Mouse (Mus musculus): ENCODE results near the gene 4930447C04Rik. TPM values are rescaled to one million over a fixed set of nuclear protein-coding genes. Genes with fewer than 3 reads are reported as not detected.
A peak's percentile ranks its signal among the peaks of the same experiment; 100 is the strongest.

4930447C04Rik gene
- polyA plus RNA-seq, 1 experiment: 91.6 TPM

- Histone ChIP-seq H3K27ac (ENCODE audit: insufficient read depth, low read length) (no peak overlapping the region), H3K9me3 (replicated peaks; ENCODE audit: control insufficient read depth, insufficient read depth, low read length, poor library complexity, severe bottlenecking) (no peaks in the 10 kb centered on the region), H3K36me3 (ENCODE audit: control insufficient read depth, insufficient read depth, low read length, poor library complexity, severe bottlenecking) (no peaks in the 10 kb centered on the region), H3K9ac (ENCODE audit: low read depth, poor library complexity, severe bottlenecking) (no peak overlapping the region), H3K4me3 (ENCODE audit: low read depth, low read length) (0 out of 2 replicates have a peak overlapping the region, but pooled peaks have one; percentile 7), H3K27me3 (ENCODE audit: control insufficient read depth, insufficient read depth, low read length, poor library complexity, severe bottlenecking) (peaks cover 37% of the 10 kb centered on the region), H3K4me1 (ENCODE audit: control insufficient read depth, insufficient read depth, low read length) (no peaks in the 10 kb centered on the region)
- TF ChIP-seq POLR2A (IDR thresholded peaks at IDR 0.05; ENCODE audit: insufficient read depth, low read length) (no peak), EP300 (IDR thresholded peaks at IDR 0.05; ENCODE audit: insufficient read depth, low read depth, low read length) (no peak), CTCF (IDR thresholded peaks at IDR 0.05; ENCODE audit: low read depth, low read length) (no peak)
These were observed 951 bp upstream of the 4930447C04Rik start for GRCm38 (mm10) chr12:72941398-72942051.

GRCm38 (mm10) chr12:72940822-72941397 lies 336 bp upstream of the 4930447C04Rik start:
- TF ChIP-seq POLR2A (IDR thresholded peaks at IDR 0.05; ENCODE audit: insufficient read depth, low read length) (no peak), CTCF (IDR thresholded peaks at IDR 0.05; ENCODE audit: low read depth, low read length) (no peak), EP300 (IDR thresholded peaks at IDR 0.05; ENCODE audit: insufficient read depth, low read depth, low read length) (no peak)
- H3K9ac ChIP-seq (ENCODE audit: low read depth, poor library complexity, severe bottlenecking): no peak overlapping the region
- H3K27ac ChIP-seq (ENCODE audit: insufficient read depth, low read length): no peak overlapping the region

GRCm38 (mm10) chr12:72939616-72940015 lies 958 bp downstream of the 4930447C04Rik start, which contains the start of gene Six6:
Six6 (plus strand) TSS chr12:72939892.
- no peaks in the 10 kb centered on the region for H3K9me3 ChIP-seq (replicated peaks; ENCODE audit: control insufficient read depth, insufficient read depth, low read length, poor library complexity, severe bottlenecking)
- no peaks in the 10 kb centered on the region for H3K36me3 ChIP-seq (ENCODE audit: control insufficient read depth, insufficient read depth, low read length, poor library complexity, severe bottlenecking)
- peak within 1 kb of the TSS; percentile 49 for H3K4me3 ChIP-seq (ENCODE audit: low read depth, low read length)
- H3K27ac ChIP-seq (ENCODE audit: insufficient read depth, low read length): no peak within 1 kb of the TSS
- H3K4me1 ChIP-seq (ENCODE audit: control insufficient read depth, insufficient read depth, low read length): no peaks in the 10 kb centered on the region
- TF ChIP-seq CTCF (IDR thresholded peaks at IDR 0.05; ENCODE audit: low read depth, low read length) (no peak), POLR2A (IDR thresholded peaks at IDR 0.05; ENCODE audit: insufficient read depth, low read length) (no peak), EP300 (IDR thresholded peaks at IDR 0.05; ENCODE audit: insufficient read depth, low read depth, low read length) (no peak)
- 0 out of 2 replicates have a peak within 1 kb of the TSS, but pooled peaks have one; percentile 11 for H3K9ac ChIP-seq (ENCODE audit: low read depth, poor library complexity, severe bottlenecking)
- peaks cover 34% of the 10 kb centered on the region for H3K27me3 ChIP-seq (ENCODE audit: control insufficient read depth, insufficient read depth, low read length, poor library complexity, severe bottlenecking)

More at GRCm38 (mm10) chr12:72940822-72941397, 336 bp upstream of the 4930447C04Rik start:
- Histone ChIP-seq H3K9me3 (replicated peaks; ENCODE audit: control insufficient read depth, insufficient read depth, low read length, poor library complexity, severe bottlenecking) (no peaks in the 10 kb centered on the region), H3K27me3 (ENCODE audit: control insufficient read depth, insufficient read depth, low read length, poor library complexity, severe bottlenecking) (peaks cover 36% of the 10 kb centered on the region), H3K4me1 (ENCODE audit: control insufficient read depth, insufficient read depth, low read length) (no peaks in the 10 kb centered on the region), H3K4me3 (ENCODE audit: low read depth, low read length) (0 out of 2 replicates have a peak overlapping the region, but pooled peaks have one; percentile 7), H3K36me3 (ENCODE audit: control insufficient read depth, insufficient read depth, low read length, poor library complexity, severe bottlenecking) (no peaks in the 10 kb centered on the region)

GRCm38 (mm10) chr12:72938600-72939490 lies 1.7 kb downstream of the 4930447C04Rik start:
- Histone ChIP-seq H3K4me3 (ENCODE audit: low read depth, low read length) (peak overlapping the region; percentile 9), H3K36me3 (ENCODE audit: control insufficient read depth, insufficient read depth, low read length, poor library complexity, severe bottlenecking) (no peaks in the 10 kb centered on the region), H3K27me3 (ENCODE audit: control insufficient read depth, insufficient read depth, low read length, poor library complexity, severe bottlenecking) (peaks cover 32% of the 10 kb centered on the region), H3K27ac (ENCODE audit: insufficient read depth, low read length) (no peak overlapping the region), H3K4me1 (ENCODE audit: control insufficient read depth, insufficient read depth, low read length) (no peaks in the 10 kb centered on the region), H3K9ac (ENCODE audit: low read depth, poor library complexity, severe bottlenecking) (no peak overlapping the region), H3K9me3 (replicated peaks; ENCODE audit: control insufficient read depth, insufficient read depth, low read length, poor library complexity, severe bottlenecking) (no peaks in the 10 kb centered on the region)
- no peak for TF ChIP-seq POLR2A (IDR thresholded peaks at IDR 0.05; ENCODE audit: insufficient read depth, low read length)
- no peak for TF ChIP-seq CTCF (IDR thresholded peaks at IDR 0.05; ENCODE audit: low read depth, low read length)
- TF ChIP-seq EP300 (IDR thresholded peaks at IDR 0.05; ENCODE audit: insufficient read depth, low read depth, low read length): no peak

GRCm38 (mm10) chr12:72938176-72938575 lies 2.4 kb downstream of the 4930447C04Rik start:
- no peak overlapping the region for H3K9ac ChIP-seq (ENCODE audit: low read depth, poor library complexity, severe bottlenecking)
- no peaks in the 10 kb centered on the region for H3K4me1 ChIP-seq (ENCODE audit: control insufficient read depth, insufficient read depth, low read length)
- H3K27me3 ChIP-seq (ENCODE audit: control insufficient read depth, insufficient read depth, low read length, poor library complexity, severe bottlenecking): peaks cover 30% of the 10 kb centered on the region
- no peak for TF ChIP-seq CTCF (IDR thresholded peaks at IDR 0.05; ENCODE audit: low read depth, low read length)
- no peak for TF ChIP-seq EP300 (IDR thresholded peaks at IDR 0.05; ENCODE audit: insufficient read depth, low read depth, low read length)
- no peak for TF ChIP-seq POLR2A (IDR thresholded peaks at IDR 0.05; ENCODE audit: insufficient read depth, low read length)
- no peaks in the 10 kb centered on the region for H3K36me3 ChIP-seq (ENCODE audit: control insufficient read depth, insufficient read depth, low read length, poor library complexity, severe bottlenecking)
- H3K27ac ChIP-seq (ENCODE audit: insufficient read depth, low read length): no peak overlapping the region
- H3K9me3 ChIP-seq (replicated peaks; ENCODE audit: control insufficient read depth, insufficient read depth, low read length, poor library complexity, severe bottlenecking): no peaks in the 10 kb centered on the region
- no peak overlapping the region for H3K4me3 ChIP-seq (ENCODE audit: low read depth, low read length)
